Mouse (Mus musculus): Measurements from ENCODE around the gene Lcor.

Gene Lcor

DNA sequence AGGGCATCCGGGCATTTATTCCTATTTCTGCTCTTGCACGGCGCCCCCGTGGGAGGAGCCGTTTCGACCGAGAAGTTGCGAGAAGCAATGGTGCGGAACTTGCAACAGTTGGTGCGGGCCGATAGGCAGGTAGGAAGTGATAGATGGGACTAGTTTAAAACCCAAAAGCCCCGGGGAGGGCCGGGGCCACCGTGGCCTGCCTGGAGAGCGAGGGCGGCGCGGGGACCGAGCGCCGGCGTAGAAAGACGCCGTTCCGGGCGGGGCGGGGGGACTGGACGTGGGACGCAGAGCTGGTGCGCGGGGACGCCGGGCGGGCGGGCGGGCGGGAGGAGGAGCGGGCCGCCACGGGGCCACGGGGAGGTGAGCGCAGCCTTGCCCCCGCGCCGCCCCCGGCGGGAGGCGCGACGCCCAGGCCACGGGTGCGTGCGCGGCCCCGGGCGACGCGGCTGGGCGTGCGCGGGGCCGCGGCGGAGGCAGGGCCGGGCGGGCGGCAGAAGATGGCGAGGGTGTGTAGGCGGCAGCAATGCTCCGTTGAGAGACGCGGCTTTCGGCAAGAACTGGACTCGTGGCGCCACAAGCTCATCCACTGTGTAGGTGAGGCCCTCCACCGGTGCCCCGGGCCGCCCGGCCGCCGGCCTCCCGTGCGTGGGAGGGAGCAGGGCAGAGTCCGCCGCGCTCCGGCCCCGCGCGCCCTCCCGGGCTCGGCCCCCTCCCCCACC, at the start of gene Lcor:
Lcor (plus strand) TSS at position 448 of the 719 bp plus-strand sequence.
- DNase-seq: peak; percentile 88

DNA sequence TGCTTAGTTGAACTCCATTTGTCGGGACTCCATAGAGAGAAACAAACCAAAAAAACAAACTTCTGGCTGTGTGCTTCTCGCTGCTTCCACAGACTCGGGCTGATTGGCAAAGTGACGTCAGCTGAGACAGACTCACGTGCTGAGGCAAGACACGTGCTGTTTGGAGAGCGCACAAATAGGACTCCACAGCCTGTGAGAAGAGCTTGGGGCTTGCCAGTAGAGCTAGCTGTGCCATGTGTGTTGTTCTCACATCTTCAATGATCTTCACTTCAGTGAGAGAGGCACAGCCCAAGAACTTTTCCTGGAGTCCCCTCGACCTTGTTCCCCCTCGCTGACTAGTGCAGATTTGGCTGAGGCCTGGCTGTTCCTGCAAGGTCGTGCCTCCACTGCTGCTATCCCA, 47.1 kb upstream of the Lcor start:
- DNase-seq: no peak

DNA sequence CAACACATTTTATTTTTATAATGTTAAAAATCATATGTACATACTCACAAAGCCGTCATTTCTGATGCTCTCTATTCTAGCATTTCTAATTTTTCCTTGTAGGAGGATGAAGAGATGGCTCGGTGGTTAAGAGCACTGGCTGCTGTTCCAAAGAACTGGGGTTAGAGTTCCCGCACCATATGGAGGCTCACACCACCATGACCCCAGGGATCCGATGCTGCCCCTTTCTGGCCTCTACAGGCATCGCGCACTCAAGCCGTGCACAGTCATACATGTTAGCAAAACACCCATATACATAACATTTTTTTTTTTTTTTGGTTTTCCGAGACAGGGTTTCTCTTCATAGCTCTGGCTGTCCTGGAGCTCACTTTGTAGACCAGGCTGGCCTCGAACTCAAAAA, 46.0 kb upstream of the Lcor start:
- DNase-seq: no peak

DNA sequence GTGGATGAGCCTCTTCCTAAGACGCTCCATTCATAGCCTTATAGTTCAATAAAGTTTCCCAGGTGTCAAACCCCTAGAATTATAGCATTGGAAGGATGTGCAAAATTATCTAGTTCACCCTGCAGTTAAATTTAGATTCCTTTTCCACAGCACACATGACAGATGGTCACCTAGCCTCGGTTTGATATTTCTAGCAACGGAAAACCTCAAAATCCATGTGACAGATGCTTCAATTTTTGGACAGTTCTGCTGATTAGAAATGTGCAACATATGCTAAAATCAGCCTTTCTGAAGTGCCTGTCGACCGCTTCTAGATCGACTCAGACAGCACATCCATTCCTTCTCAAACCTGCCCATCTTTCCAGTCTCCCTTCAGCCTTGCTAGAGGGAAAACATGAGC, 43.5 kb upstream of the Lcor start:
- DNase-seq: peak; percentile 44

DNA sequence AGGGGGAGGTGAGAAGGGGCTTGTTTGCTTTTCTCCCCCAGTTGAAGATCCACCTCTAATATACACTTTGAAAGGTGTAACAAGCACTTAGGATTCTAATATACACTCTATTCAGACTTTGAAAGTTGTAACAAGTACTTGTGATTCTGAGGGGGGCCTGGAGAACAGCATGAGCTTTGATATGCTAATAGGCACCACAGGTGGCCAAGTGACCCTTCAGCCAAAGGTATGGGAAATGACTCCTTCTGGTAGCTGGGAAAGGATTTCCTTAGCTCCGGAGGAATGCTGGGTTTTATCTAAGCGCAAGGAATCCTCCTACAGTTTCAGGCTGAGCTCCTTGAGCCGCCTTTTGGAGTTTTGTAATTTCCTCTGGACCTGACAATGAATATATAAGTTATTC, 41.0 kb upstream of the Lcor start:
- DNase-seq: no peak

DNA sequence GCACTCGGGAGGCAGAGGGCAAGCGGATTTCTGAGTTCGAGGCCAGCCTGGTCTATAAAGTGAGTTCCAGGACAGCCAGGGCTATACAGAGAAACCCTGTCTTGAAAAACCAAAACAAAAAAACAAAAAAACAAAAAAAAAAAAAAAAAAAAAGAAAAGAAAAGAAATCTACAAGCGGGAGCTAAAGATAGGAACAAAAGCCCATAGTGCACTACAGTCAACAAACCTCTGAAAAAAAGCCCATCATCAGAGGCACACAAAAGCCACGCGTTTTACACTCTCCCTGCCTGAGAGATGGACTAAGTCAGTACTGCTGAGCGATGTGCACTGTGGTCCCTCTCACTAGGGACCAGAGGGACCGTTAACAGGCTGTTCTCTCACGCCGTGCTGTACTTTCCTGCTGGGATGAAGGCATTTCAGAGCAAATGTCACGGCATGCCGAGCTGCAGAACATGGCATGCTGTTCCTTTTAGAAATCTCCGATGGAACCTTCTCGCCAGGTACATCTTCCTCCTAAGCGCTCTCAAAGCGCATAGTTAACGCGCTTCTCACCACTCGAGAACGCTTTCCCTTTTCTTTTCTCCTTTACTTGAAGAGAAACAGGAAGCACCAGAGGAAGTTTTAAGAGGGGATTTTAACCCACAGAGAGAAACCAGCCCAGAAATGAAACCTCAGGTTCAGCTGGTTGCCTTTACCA, 40.4 kb upstream of the Lcor start:
- no peak for DNase-seq

DNA sequence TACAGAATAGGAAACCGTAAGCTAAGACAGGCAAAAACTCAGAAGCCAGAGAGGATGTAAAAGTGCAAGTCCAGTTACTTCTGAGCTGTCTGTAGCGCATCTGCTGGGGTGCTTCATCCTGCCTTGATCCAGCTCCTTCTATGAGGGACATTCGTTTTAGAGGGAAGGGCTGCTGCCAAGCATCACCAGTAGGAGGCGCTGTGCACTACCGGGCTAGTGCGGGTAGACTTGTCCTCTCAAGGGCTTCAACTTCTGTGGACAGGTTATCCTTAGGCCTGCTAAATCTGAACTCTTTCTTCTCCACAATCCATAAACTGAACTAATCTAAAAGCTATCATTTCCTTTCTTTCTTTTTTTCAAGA, 39.8 kb upstream of the Lcor start:
- no peak for DNase-seq

DNA sequence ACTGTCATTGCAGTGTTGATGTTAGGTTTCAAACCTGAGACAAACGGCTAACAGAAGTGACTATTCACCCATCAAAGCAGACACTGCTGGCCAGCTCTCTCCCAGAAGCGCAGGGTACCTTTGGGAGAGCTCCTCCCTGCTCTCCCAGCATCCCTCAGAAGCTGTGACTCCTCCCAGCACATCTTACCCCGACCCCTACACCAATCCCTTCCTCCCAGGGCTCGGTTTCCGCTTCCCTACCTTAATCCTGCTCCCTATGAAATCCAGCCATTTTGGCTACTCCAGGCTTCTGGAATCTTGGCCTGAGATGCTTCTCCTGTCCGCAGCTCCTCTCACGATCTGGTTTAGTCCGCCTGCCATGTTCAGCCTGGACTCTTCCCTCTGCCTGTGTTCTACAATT, 37.9 kb upstream of the Lcor start:
- no peak for DNase-seq

DNA sequence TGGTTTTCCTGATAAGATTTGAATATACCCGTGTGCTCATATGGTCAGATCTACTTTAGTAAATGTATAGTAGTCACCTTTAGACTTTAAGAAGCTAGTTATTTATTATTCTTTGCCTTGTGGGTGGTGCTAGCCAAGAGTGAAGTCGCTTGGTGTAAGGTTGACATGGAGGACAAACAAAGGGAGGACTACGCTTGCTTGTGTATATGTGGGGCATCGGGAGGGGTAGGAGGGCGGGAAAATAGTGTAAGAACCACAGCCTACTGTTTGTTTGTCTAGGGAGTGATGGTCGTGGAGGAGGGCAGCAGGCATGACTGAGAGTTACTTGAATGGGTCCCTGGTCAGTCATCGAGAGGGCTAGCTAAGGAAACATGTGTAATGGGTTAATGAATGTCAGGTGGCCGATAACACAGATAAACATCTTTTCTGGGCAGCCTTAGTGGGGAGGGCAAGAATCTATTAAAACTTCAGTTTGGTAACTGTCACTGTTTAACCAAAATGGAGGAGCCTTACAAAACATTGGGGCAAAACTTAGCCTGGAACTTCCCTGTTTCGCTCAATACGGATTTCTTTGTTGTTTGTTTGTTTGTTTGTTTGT, 37.3 kb upstream of the Lcor start:
- no peak for DNase-seq

DNA sequence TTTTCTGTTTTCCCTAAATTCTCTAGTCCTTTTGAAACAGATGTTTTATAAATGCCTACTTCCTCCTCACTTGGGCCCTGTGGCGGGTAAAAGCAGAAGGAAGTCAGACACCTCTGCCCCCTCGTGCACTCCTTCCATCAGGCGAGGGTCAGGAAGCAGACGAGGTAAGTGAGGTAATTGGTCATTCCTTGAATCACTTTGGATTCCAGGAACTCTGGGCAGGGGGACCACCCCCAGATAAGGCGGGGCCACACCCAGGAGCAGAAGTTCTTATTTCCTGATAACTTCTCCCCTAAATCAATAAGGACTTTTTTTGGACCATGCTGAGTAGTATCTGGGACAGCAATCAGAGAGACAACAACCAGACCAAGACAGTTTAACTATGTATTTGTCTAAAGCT, 36.7 kb upstream of the Lcor start:
- no peak for DNase-seq

DNA sequence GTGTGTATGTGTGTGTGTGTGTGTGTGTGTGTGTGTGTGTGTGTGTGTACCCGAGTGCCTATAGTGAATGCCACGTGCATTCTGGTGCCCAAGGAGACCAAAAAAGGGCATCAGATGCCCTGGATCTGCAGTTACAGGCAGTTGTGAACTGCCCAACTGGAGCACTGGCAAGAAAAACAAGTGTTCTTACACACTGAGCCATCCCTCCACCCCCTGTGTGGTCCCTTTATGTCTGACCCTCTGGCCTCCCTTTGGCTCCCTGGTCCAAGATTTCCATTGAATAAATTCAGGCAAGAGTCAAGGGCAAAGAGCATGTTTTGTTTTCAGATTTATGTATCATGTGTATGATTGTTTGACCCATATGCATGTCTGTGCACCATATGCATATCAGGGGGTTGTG, 35.3 kb upstream of the Lcor start:
- DNase-seq: no peak

DNA sequence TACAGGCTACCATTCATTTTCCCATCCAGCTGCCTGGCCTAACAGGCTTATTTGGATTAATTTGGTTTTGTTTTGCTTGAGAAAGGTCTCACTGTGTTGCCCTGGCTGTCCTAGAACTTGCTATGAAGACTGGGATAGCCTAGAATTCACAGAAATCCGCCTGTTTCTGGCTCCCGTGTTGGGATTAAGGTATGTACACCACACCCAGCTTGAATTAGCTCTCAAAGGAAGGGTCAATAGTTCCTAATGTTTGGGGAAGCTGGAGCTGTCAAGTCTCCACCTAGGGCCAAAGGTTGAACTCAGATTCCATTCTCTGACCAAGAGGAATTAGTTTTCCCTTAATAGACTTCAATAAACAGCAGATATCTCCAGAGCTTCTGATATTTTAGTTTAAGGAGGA, 34.7 kb upstream of the Lcor start:
- no peak for DNase-seq

DNA sequence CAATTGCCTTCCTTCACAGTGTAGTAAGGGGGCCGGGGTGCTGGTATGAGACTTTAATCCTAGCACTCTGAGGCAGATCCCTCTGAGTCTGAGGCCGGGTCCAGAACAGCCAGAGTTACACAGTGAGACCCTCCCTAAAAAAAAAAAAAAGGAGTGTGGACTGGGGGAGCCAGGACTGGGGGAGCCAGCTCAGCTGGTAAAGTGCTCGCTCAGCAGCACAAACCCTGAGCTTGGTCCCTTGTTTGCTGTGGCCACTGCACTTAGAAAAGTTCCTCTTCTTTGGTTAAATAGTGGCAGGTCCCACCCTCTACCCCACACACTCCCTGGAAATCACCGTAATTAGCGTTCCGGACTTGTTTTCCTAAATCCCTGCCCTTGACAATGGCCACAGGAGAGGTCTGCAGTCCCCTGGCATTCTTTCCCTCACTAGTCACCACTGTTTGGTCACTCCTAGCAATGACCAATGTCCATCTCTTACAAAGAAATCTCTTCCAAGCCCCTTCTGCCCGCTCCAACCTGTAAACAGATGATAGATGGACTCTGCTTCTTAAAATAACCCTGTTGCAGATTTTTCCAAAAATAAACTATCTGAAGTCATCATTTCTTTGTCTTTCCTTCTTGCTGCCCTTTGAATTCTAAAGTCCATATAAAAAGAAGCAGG, 32.9 kb upstream of the Lcor start:
- no peak for DNase-seq

DNA sequence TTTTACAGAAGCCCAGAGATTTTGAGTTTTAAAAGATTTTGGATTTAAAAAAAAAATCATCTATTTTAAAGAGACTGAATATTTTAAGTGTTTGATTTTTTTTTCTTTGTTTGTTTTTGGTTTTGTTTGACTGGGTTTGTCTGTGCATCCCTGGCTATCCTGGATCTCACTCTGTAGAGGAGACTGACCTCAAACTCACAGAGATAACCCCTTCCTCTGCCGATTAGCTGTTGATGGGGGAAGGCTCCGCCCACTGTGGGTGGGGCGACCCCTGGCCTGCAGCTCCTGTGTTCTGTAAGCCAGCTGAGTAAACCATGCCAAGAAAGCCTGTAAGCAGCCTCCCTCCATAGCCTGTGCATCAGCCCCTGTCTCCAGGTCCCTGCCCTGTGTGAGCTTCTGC, 30.3 kb upstream of the Lcor start:
- DNase-seq: no peak

DNA sequence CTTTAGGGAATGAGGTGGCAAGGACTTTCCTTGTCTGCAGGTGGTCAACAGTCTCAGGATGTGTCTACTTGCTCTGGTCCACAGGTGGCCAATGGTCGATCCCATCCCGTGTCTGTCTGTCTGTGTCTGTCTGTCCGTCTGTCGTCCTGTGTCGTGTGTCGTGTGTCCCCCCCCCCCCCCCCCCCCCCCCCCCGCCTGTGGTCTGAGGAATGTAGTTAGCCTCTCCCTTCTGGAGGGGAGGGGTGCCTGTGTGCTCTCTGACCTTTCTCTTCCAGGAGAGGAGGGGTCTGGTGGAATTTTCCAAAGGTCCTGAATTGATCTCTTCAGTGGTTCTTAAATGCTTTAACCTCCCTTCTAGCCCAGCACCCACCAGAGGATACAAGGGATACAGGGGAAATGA, 27.8 kb upstream of the Lcor start:
- no peak for DNase-seq

DNA sequence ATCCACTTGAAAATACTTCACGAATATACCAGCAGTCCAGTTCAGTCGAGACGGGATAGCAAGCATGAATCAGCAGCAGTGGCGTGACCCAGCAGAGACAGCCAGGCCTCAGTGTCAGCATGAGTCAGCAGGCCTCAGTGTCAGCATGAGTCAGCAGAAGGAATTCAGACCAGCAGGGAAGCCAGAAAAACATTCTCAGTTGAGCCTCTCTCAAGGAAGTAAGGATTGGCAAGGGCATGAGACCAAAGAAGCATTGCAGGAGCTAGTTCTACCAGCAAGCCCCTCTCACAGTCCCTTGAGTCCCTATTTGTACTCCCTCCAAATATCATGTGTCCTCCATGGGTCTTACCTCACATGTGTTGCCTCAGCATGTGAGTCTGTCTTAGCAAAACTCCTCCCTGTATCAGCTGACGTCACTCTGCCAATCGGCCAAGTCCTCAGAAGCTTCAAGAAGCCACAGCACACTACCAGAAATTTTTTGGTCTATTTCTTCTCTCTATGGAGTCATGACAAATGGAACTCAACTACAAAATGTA, 27.3 kb upstream of the Lcor start:
- DNase-seq: no peak

DNA sequence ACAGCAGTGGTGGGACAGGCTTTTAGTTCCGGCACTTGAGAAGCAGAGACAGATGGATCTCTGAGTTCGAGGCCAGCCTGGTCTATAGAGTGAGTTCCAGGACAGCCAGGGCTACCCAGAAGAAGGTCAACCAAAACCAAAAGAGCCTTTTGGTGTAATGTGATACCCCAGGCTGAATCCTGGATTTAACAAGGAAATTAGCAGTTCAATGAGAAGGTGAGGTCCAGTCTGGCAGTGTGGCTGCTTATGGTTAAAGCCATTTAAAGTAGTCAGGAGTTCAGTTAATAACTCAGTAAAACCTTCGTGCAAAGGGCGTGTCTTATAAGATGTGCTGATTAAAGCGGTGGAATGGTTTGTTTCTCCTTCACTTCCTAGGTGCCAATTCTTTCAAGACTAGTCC, 25.3 kb upstream of the Lcor start:
- DNase-seq: no peak

DNA sequence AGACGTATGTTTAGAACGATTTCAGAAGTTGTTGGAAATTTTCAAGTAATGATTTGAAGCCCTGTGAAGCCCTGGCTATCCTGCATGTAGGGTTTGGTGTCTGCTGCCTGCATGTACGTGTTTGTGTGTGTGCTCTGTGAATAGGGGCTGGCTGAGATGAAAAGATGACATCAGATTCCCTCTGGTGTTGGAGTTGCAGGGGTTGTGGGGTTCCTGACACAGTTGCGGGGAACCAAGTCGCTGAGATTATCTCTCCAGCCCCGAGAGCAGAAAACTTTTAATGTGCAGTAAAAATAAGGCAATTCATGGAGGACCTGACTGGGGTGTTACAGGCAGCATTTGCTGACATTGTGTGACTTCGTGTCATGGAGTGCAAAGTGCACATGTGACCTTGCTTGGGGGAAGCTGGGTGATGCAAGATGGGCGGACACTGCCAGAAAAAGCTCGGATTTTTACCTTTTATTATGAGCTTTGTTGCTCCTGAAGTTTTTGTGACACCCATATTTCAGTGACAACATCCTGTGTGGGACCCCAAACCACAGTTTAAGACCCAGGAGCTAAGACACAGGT, 20.2 kb upstream of the Lcor start:
- DNase-seq: no peak

DNA sequence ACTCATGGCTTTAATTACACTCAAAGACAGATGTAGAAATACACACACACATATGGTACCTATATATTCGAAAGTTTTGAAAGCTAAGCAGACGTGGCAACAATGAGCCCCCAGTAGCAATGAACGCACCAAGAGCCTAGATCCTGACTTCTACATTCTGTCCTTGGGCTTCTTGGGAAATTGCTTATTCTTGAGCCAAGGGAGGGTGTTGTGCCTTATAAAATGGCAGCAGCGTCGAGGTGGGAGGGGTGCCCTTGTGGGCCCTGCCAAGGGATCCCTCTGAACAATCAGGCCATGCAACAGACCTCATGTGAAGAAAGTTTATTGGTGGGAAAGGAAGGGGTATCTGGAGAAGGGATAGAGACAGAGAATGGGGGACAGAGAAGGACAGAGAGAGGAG, 18.6 kb upstream of the Lcor start:
- no peak for DNase-seq

DNA sequence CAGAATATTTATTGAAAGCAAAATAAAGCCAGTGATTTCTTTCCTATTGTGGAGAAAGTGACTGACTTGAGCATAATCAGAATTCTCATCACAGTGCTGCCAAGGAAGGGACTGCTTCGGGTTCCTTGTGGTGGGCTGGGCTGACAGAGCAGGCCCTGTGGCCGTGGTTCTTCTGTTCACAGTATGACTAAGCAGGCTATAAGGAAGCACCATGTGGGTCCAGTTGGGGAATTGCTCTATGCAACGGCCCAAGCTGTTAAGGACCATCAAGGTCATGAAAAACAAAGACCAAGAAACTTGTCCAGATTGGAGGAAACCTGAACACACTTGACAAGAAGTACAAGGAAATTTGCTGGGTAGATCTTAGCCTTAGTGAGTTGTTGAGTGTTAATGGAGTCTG, 16.0 kb upstream of the Lcor start:
- no peak for DNase-seq

DNA sequence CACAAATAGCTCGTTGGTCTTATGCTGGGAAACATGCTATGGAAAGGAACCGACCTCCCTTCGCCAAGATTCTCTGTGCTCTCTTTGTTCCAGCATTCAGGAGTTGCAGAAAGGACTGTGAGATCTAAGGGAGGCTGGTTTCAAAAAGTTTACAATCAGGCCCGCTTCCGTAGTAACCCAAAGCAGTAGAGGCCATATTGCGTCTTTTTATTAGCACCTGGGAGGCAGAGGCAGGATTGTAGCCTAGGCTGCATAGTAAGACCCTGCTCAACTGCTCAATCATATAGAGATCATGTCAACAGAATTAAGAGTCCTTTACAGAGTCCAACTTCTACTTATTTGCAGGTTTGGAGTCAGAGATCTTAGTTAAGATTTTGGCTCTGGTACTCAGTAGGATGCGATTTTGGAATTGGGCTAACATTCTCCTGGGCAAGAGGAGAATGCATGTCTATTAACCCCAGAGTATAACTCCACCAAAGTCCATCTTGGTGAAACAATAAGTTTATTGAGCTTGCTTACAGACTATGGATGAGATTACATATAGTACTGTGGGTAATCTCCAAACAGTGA, 8.8 kb upstream of the Lcor start:
- DNase-seq: no peak

DNA sequence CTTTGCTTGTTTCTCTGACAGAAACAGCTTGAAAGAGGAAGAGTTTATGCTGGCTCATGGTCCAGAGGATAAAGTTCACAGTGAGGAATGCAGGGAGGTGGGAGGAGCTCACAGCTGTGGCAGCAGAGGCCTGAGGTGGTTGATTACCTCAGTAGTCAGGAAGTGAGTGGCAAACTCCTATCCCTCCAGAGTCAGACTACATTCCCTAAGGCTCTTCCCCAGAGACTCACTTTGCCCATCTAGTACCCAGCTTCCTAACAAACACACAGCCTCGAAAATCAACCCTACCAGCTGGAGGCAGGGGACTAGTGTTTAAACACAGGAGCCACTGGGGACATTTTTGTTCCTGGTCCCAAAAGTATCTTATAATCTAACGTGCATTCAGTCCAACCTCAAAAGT, 7.5 kb upstream of the Lcor start:
- no peak for DNase-seq

All from cerebellum, adult 11-12 months (tissue).